13 mouse cellular contexts compared by ENCODE assay signal in the genomic region with DNA sequence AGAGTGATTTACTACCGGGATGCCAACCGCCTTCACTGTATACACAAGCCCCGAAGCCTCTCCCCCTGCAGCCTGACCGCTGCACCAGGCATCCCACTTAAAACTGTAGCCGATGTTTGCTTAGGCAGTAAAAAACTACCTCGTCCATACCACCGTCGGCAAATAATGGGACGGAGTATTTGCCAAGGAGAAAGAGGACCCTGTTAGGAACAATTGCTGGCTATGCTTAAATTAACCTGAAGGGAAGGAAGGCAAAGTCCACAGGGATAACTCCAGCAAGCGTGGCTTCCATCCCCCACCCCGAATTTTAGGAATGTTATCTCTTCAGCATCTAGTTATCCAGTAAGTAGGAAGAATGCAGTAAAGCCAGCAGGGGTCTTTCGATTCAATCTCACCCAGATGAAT. TPM values are rescaled to one million over a fixed set of nuclear protein-coding genes. Genes with fewer than 3 reads are reported as not detected.
DNase-seq lines count a peak whose midpoint lies in the region; ATAC-seq lines count a peak whose summit lies in the region.
"Had no signal": no experiment of that assay in that cellular context is flagged by ENCODE, and none has a peak within 500 bp of the region (broad histone marks: within the 10 kb centered on the region; RNA-seq: fewer than 3 reads in every experiment).

No protein-coding gene starts in this region.

- H3K4me2 ChIP-seq in liver, embryonic 12.5 days: peak overlapping the region; percentile 12
- H3K4me2 ChIP-seq in forebrain, embryonic 11.5 days (ENCODE audit: low read depth, low read length, severe bottlenecking): peak overlapping the region; percentile 95
- H3K4me2 ChIP-seq in limb, embryonic 12.5 days: peak overlapping the region; percentile 42
- H3K4me2 ChIP-seq in stomach, embryonic 14.5 days (replicated peaks; ENCODE audit: low read depth, low read length): peak overlapping the region; percentile 20; the same call in 1 of the 2 replicates
- no peak overlapping the region for H3K4me2 ChIP-seq in kidney, embryonic 14.5 days (replicated peaks; ENCODE audit: low read depth, low read length)

- DNase-seq in liver: no peak
- no peak for DNase-seq in forebrain, embryonic 11.5 days (ENCODE audit: low spot score)
- no peak for DNase-seq in adipocyte (ENCODE audit: low spot score)
- DNase-seq: adrenal gland, postnatal 14 days; right cerebral cortex, postnatal 4 days; thymus, postnatal 36 days had no signal

- no peaks in the 10 kb centered on the region for H3K9me3 ChIP-seq in liver, embryonic 12.5 days (replicated peaks)
- no peaks in the 10 kb centered on the region for H3K9me3 ChIP-seq in forebrain, embryonic 11.5 days (ENCODE audit: control insufficient read depth, low read length)
- no peaks in the 10 kb centered on the region for H3K9me3 ChIP-seq in limb, embryonic 12.5 days
- no peaks in the 10 kb centered on the region for H3K9me3 ChIP-seq in stomach, embryonic 14.5 days (ENCODE audit: control insufficient read depth, low read depth, low read length)
- H3K9me3 ChIP-seq in kidney, embryonic 14.5 days (ENCODE audit: control insufficient read depth, low read length): no peaks in the 10 kb centered on the region

- no peak overlapping the region for H3K4me3 ChIP-seq in liver, embryonic 12.5 days
- H3K4me3 ChIP-seq in forebrain, embryonic 11.5 days (ENCODE audit: low read depth, low read length): peak overlapping the region; percentile 16
- H3K4me3 ChIP-seq in limb, embryonic 12.5 days (replicated peaks): peak overlapping the region; percentile 9
- no peak overlapping the region for H3K4me3 ChIP-seq in stomach, embryonic 14.5 days (ENCODE audit: low read depth, low read length)
- no peak overlapping the region for H3K4me3 ChIP-seq in kidney, embryonic 14.5 days (ENCODE audit: low read length)

- H3K9ac ChIP-seq in liver, embryonic 12.5 days: no peak overlapping the region
- H3K9ac ChIP-seq in forebrain, embryonic 11.5 days (ENCODE audit: low read length): peak overlapping the region; percentile 24
- H3K9ac ChIP-seq in limb, embryonic 12.5 days (replicated peaks): no peak overlapping the region
- H3K9ac ChIP-seq in stomach, embryonic 14.5 days (replicated peaks; ENCODE audit: low read depth, low read length): no peak overlapping the region
- H3K9ac ChIP-seq in kidney, embryonic 14.5 days (ENCODE audit: low read depth, low read length): no peak overlapping the region

- no peak for ATAC-seq in liver, embryonic 12.5 days
- no peak for ATAC-seq in forebrain, embryonic 11.5 days (replicated peaks; ENCODE audit: low FRiP score)
- no peak for ATAC-seq in limb, embryonic 12.5 days (ENCODE audit: insufficient number of reproducible peaks, insufficient read depth, low FRiP score, low TSS enrichment, low read depth)
- ATAC-seq in stomach, embryonic 14.5 days (ENCODE audit: insufficient number of reproducible peaks, insufficient read depth, low FRiP score, low read depth): no peak
- ATAC-seq in kidney, embryonic 14.5 days (ENCODE audit: low FRiP score, low TSS enrichment): no peak
- ATAC-seq in monocyte, adult 5-6 weeks (replicated peaks; ENCODE audit: insufficient number of reproducible peaks, low FRiP score, low TSS enrichment, poor library complexity, severe bottlenecking): no peak

- WGBS in liver, embryonic 12.5 days (ENCODE audit: insufficient replicate concordance): 29% methylated on average over 12 of the region's 12 CpGs
- WGBS in forebrain, embryonic 11.5 days: 2% methylated on average over 12 of the region's 12 CpGs
- 4% methylated on average over 12 of the region's 12 CpGs for WGBS in limb, embryonic 12.5 days
- WGBS in stomach, embryonic 14.5 days: 4% methylated on average over 12 of the region's 12 CpGs
- WGBS in kidney, embryonic 14.5 days: 2% methylated on average over 12 of the region's 12 CpGs

- no peak overlapping the region for H3K27ac ChIP-seq in liver, embryonic 12.5 days
- no peak overlapping the region for H3K27ac ChIP-seq in forebrain, embryonic 11.5 days (ENCODE audit: low read depth, low read length)
- no peak overlapping the region for H3K27ac ChIP-seq in limb, embryonic 12.5 days
- no peak overlapping the region for H3K27ac ChIP-seq in stomach, embryonic 14.5 days (ENCODE audit: low read length)
- no peak overlapping the region for H3K27ac ChIP-seq in kidney, embryonic 14.5 days (ENCODE audit: low read depth, low read length)

- H3K4me1 ChIP-seq in liver, embryonic 12.5 days: peaks cover 10% of the 10 kb centered on the region
- peaks cover 15% of the 10 kb centered on the region for H3K4me1 ChIP-seq in forebrain, embryonic 11.5 days (replicated peaks; ENCODE audit: control insufficient read depth, insufficient read depth, low read length)
- H3K4me1 ChIP-seq in limb, embryonic 12.5 days (replicated peaks): peaks cover 37% of the 10 kb centered on the region
- H3K4me1 ChIP-seq in stomach, embryonic 14.5 days (ENCODE audit: control insufficient read depth, insufficient read depth, low read length): peaks cover 16% of the 10 kb centered on the region
- peaks cover 15% of the 10 kb centered on the region for H3K4me1 ChIP-seq in kidney, embryonic 14.5 days (ENCODE audit: control insufficient read depth, insufficient read depth, low read length)

- peaks cover 63% of the 10 kb centered on the region for H3K27me3 ChIP-seq in liver, embryonic 12.5 days (replicated peaks)
- H3K27me3 ChIP-seq in forebrain, embryonic 11.5 days (ENCODE audit: control insufficient read depth, insufficient read depth, low read length): peaks cover 3% of the 10 kb centered on the region
- H3K27me3 ChIP-seq in limb, embryonic 12.5 days: peaks cover 31% of the 10 kb centered on the region
- H3K27me3 ChIP-seq in stomach, embryonic 14.5 days (ENCODE audit: control insufficient read depth, insufficient read depth, low read length): 0 out of 2 replicates have a peak, but pooled peaks cover 7% of the 10 kb centered on the region
- peaks cover 62% of the 10 kb centered on the region for H3K27me3 ChIP-seq in kidney, embryonic 14.5 days (ENCODE audit: control insufficient read depth, insufficient read depth, low read length)

- no peaks in the 10 kb centered on the region for H3K36me3 ChIP-seq in liver, embryonic 12.5 days
- no peaks in the 10 kb centered on the region; the same call in 1 of the 2 replicates for H3K36me3 ChIP-seq in forebrain, embryonic 11.5 days (ENCODE audit: control insufficient read depth, insufficient read depth, low read length)
- no peaks in the 10 kb centered on the region for H3K36me3 ChIP-seq in limb, embryonic 12.5 days
- no peaks in the 10 kb centered on the region for H3K36me3 ChIP-seq in stomach, embryonic 14.5 days (ENCODE audit: control insufficient read depth, insufficient read depth, low read length)
- H3K36me3 ChIP-seq in kidney, embryonic 14.5 days (ENCODE audit: control insufficient read depth, insufficient read depth, low read length): no peaks in the 10 kb centered on the region

RNA-seq across cellular contexts. Expression of a gene that starts 5.3 kb away (rescaled TPM):
- 8.5 and 9.3 TPM in 2 replicates for polyA plus RNA-seq in liver, embryonic 12.5 days (2016; fragmentation: Nextera tagmentation; extraction: Ambion mirVana)
- polyA plus RNA-seq in forebrain, embryonic 11.5 days (2014; fragmentation: Nextera tagmentation; extraction: Ambion mirVana): 10.4 and 10.9 TPM in 2 replicates
- 5.0 and 5.1 TPM in 2 replicates for polyA plus RNA-seq in limb, embryonic 12.5 days (2016; fragmentation: Nextera tagmentation; extraction: Ambion mirVana)
- 0.91 and 2.1 TPM in 2 replicates for polyA plus RNA-seq in stomach, embryonic 14.5 days (2014; fragmentation: Nextera tagmentation; extraction: Ambion mirVana)
- 0.16 and 0.65 TPM in 2 replicates for polyA plus RNA-seq in kidney, embryonic 14.5 days (2014; fragmentation: Nextera tagmentation; extraction: Ambion mirVana)
- not detected in 3 replicates for total RNA-seq in monocyte, adult 5-6 weeks (2017)
- total RNA-seq: adrenal gland, postnatal 14 days; common myeloid progenitor, adult 5-6 weeks had no signal
- polyA plus RNA-seq: gonadal fat pad, adult 2 months had no signal

RNA-seq across cellular contexts. Expression of a gene that starts 20.2 kb away (rescaled TPM):
- polyA plus RNA-seq in liver, embryonic 12.5 days (2016; fragmentation: Nextera tagmentation; extraction: Ambion mirVana): 3.7 and 4.3 TPM in 2 replicates
- 18.0 and 18.6 TPM in 2 replicates for polyA plus RNA-seq in forebrain, embryonic 11.5 days (2014; fragmentation: Nextera tagmentation; extraction: Ambion mirVana)
- polyA plus RNA-seq in limb, embryonic 12.5 days (2016; fragmentation: Nextera tagmentation; extraction: Ambion mirVana): 16.1 and 21.2 TPM in 2 replicates
- polyA plus RNA-seq in stomach, embryonic 14.5 days (2014; fragmentation: Nextera tagmentation; extraction: Ambion mirVana): 12.6 and 14.3 TPM in 2 replicates
- polyA plus RNA-seq in kidney, embryonic 14.5 days (2014; fragmentation: Nextera tagmentation; extraction: Ambion mirVana): 4.6 and 8.0 TPM in 2 replicates
- 0.32 to 1.3 TPM (median 0.38 TPM) in 3 replicates for total RNA-seq in monocyte, adult 5-6 weeks (2017)
- total RNA-seq: common myeloid progenitor, adult 5-6 weeks had no signal

Comparison
In these comparisons a context has a peak if more than half of its experiments do, and no peak if none do; other contexts are left out.
1. H3K4me3 ChIP-seq: peak in forebrain, embryonic 11.5 days (single experiment) and limb, embryonic 12.5 days (single experiment); none in liver, embryonic 12.5 days (single experiment), stomach, embryonic 14.5 days (single experiment) and kidney, embryonic 14.5 days (single experiment).